Mouse (Mus musculus): ENCODE results near the gene Car12. TPM values are rescaled to one million over a fixed set of nuclear protein-coding genes. Genes with fewer than 3 reads are reported as not detected.

Gene Car12
- total and polyA plus RNA-seq, 2 experiments from 2014 or later = 7.4 to 12.5 TPM

- TF ChIP-seq CTCF (IDR thresholded peaks at IDR 0.05; ENCODE audit: low read depth) = no peak
- Histone ChIP-seq H3K4me2 (ENCODE audit: low read depth, low read length) (no peak overlapping the region), H3K4me3 (ENCODE audit: low read length) (no peak overlapping the region), H3K9ac (replicated peaks; ENCODE audit: low read length) (no peak overlapping the region), H3K4me1 (ENCODE audit: insufficient read depth, low read length) (peaks cover 6% of the 10 kb centered on the region; the same call in 1 of the 2 replicates), H3K27me3 (ENCODE audit: insufficient read depth, low read length) (no peaks in the 10 kb centered on the region), H3K36me3 (ENCODE audit: insufficient read depth, low read length) (no peaks in the 10 kb centered on the region), H3K9me3 (ENCODE audit: low read length) (no peaks in the 10 kb centered on the region), H3K27ac (peak overlapping the region; percentile 33)
- DNase-seq (ENCODE audit: low spot score) = peak; percentile 66
- 25% methylated on average over 11 of the region's 11 CpGs for WGBS
- ATAC-seq = peak; percentile 62; the same call in 1 of the 2 replicates
Observed at GRCm38 (mm10) chr9:66708054-66708772, 5.3 kb upstream of the Car12 start.

- WGBS = 39% methylated on average over 12 of the region's 12 CpGs
- DNase-seq (ENCODE audit: low spot score) = no peak
- Histone ChIP-seq H3K4me2 (ENCODE audit: low read depth, low read length) (no peak overlapping the region), H3K9me3 (ENCODE audit: low read length) (no peaks in the 10 kb centered on the region), H3K9ac (replicated peaks; ENCODE audit: low read length) (no peak overlapping the region), H3K4me1 (ENCODE audit: insufficient read depth, low read length) (peaks cover 6% of the 10 kb centered on the region; the same call in 1 of the 2 replicates), H3K27me3 (ENCODE audit: insufficient read depth, low read length) (no peaks in the 10 kb centered on the region), H3K4me3 (ENCODE audit: low read length) (no peak overlapping the region), H3K36me3 (ENCODE audit: insufficient read depth, low read length) (no peaks in the 10 kb centered on the region), H3K27ac (peak overlapping the region; percentile 32; the same call in 1 of the 2 replicates)
- TF ChIP-seq CTCF (IDR thresholded peaks at IDR 0.05; ENCODE audit: low read depth) = no peak
- no peak for ATAC-seq
Observed at GRCm38 (mm10) chr9:66708816-66709555, 4.5 kb upstream of the Car12 start.

- H3K4me1 ChIP-seq (ENCODE audit: insufficient read depth, low read length) = peaks cover 13% of the 10 kb centered on the region; the same call in 1 of the 2 replicates
- ATAC-seq = no peak
- H3K4me3 ChIP-seq (ENCODE audit: low read length) = no peak overlapping the region
- H3K9me3 ChIP-seq (ENCODE audit: low read length) = no peaks in the 10 kb centered on the region
- H3K4me2 ChIP-seq (ENCODE audit: low read depth, low read length) = no peak overlapping the region
- no peak for TF ChIP-seq CTCF (IDR thresholded peaks at IDR 0.05; ENCODE audit: low read depth)
- no peak overlapping the region for H3K27ac ChIP-seq
- H3K9ac ChIP-seq (replicated peaks; ENCODE audit: low read length) = no peak overlapping the region
- no peaks in the 10 kb centered on the region for H3K36me3 ChIP-seq (ENCODE audit: insufficient read depth, low read length)
- 69% methylated on average over 6 of the region's 6 CpGs for WGBS
- no peak for DNase-seq (ENCODE audit: low spot score)
- no peaks in the 10 kb centered on the region for H3K27me3 ChIP-seq (ENCODE audit: insufficient read depth, low read length)
Observed at GRCm38 (mm10) chr9:66710626-66711025, 2.9 kb upstream of the Car12 start.

DNA sequence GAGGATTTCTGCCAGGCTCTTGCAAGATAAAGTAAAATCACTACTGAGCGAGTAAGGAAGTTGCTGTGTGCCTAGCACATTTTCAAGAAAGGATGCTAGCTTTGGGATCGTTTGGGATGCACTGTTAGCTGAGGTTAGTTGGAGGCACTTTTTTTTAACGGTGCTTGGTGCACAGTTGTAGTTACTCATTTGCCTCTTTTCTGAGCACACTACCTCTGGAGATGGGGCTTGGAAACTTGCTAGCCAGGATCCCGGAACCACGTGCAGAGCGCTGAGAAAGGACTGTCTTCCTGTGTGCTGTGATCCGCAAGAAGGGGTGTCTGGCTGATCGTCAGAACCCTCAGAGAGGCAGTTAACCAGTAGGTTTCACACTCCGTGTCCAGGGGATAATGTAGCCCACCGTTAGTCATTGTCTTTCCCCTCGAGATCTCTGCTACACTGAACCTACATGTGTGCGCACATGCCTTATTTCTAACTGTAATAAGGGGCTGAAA is 583 bp downstream of the Car12 start:
- no peak for ATAC-seq
- H3K4me2 ChIP-seq (ENCODE audit: low read depth, low read length) = peak overlapping the region; percentile 67
- DNase-seq (ENCODE audit: low spot score) = no peak
- 0 out of 2 replicates have a peak overlapping the region, but pooled peaks have one; percentile 9 for H3K9ac ChIP-seq (replicated peaks; ENCODE audit: low read length)
- H3K27me3 ChIP-seq (ENCODE audit: insufficient read depth, low read length) = no peaks in the 10 kb centered on the region
- peak overlapping the region; percentile 31 for H3K4me3 ChIP-seq (ENCODE audit: low read length)
- H3K36me3 ChIP-seq (ENCODE audit: insufficient read depth, low read length) = no peaks in the 10 kb centered on the region
- peaks cover 8% of the 10 kb centered on the region; the same call in 1 of the 2 replicates for H3K4me1 ChIP-seq (ENCODE audit: insufficient read depth, low read length)
- WGBS = 8% methylated on average over 12 of the region's 12 CpGs
- H3K27ac ChIP-seq = no peak overlapping the region
- no peaks in the 10 kb centered on the region for H3K9me3 ChIP-seq (ENCODE audit: low read length)
- TF ChIP-seq CTCF (IDR thresholded peaks at IDR 0.05; ENCODE audit: low read depth) = no peak

GRCm38 (mm10) chr9:66715361-66715760 is 1.9 kb downstream of the Car12 start:
- Histone ChIP-seq H3K27ac (no peak overlapping the region), H3K9ac (replicated peaks; ENCODE audit: low read length) (no peak overlapping the region), H3K27me3 (ENCODE audit: insufficient read depth, low read length) (no peaks in the 10 kb centered on the region), H3K4me2 (ENCODE audit: low read depth, low read length) (no peak overlapping the region), H3K9me3 (ENCODE audit: low read length) (no peaks in the 10 kb centered on the region), H3K36me3 (ENCODE audit: insufficient read depth, low read length) (no peaks in the 10 kb centered on the region), H3K4me1 (ENCODE audit: insufficient read depth, low read length) (peaks cover 6% of the 10 kb centered on the region; the same call in 1 of the 2 replicates), H3K4me3 (ENCODE audit: low read length) (no peak overlapping the region)
- TF ChIP-seq CTCF (IDR thresholded peaks at IDR 0.05; ENCODE audit: low read depth) = no peak
- 73% methylated on average over 2 of the region's 2 CpGs for WGBS
- ATAC-seq (no peak), DNase-seq (ENCODE audit: low spot score) (no peak)

DNA sequence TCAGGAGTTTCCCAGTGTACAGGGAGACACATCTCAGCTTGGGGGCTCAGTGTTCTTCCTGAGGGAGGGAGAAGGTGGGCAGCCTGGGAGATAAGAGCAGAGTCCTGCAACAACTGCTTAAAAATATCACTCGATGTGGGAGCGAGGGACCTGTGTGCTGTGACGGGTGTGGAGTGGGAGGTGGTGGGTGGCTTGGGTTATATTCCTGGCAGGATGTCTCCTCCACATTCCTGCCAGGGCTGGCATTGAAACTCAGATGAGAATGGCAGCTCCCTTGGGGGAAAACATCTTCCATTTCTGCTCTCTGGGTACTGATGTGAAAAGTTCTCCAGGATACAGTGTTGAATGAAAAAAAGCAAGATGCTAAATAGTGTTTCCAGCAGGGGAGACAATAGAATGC is 3.0 kb downstream of the Car12 start:
- DNase-seq (ENCODE audit: low spot score) (no peak), ATAC-seq (no peak)
- no peak overlapping the region for H3K4me2 ChIP-seq (ENCODE audit: low read depth, low read length)
- no peak overlapping the region for H3K9ac ChIP-seq (replicated peaks; ENCODE audit: low read length)
- no peak overlapping the region for H3K27ac ChIP-seq
- no peak overlapping the region for H3K4me3 ChIP-seq (ENCODE audit: low read length)
- H3K9me3 ChIP-seq (ENCODE audit: low read length) = no peaks in the 10 kb centered on the region
- peaks cover 6% of the 10 kb centered on the region; the same call in 1 of the 2 replicates for H3K4me1 ChIP-seq (ENCODE audit: insufficient read depth, low read length)
- WGBS = 83% methylated on average over 3 of the region's 3 CpGs
- H3K36me3 ChIP-seq (ENCODE audit: insufficient read depth, low read length) = no peaks in the 10 kb centered on the region
- TF ChIP-seq CTCF (IDR thresholded peaks at IDR 0.05; ENCODE audit: low read depth) = no peak
- no peaks in the 10 kb centered on the region for H3K27me3 ChIP-seq (ENCODE audit: insufficient read depth, low read length)

All from hindbrain, postnatal 0 days (tissue).